Mouse (Mus musculus) left cerebral cortex, adult 2 months (tissue): ENCODE measurements around the gene Ccn1. TPM values are rescaled to one million over a fixed set of nuclear protein-coding genes. Genes with fewer than 3 reads are reported as not detected.
A peak's percentile ranks its signal among the peaks of the same experiment; 100 is the strongest.

Experiments used
- DNase-seq, 2 experiments: peaks; one replicate each; pipeline ENCODE4 v3.0.0; 2021 to 2022; ENCODE audit warnings: low spot score in 2 of 2, mixed read lengths in 1 of 2; ENCODE audit errors: extremely low spot score in 1 of 2
- H3K27ac ChIP-seq: fragments of 200-600 bp; 2 replicates; pipeline ENCODE4 v1.8.1; 2022
- H3K4me3 ChIP-seq: fragments of 200-600 bp; 2 replicates; pipeline ENCODE4 v1.8.1; 2022
- CTCF ChIP-seq: fragments of 200-600 bp; IDR thresholded peaks from 2 replicates; pipeline ENCODE4 v1.8.1; 2022; ENCODE audit warnings: antibody characterized with exemption, mild to moderate bottlenecking, moderate library complexity
- intact Hi-C: fragments of 180-260 bp; cut with DNase I; formaldehyde crosslinking; loops from one replicate; pipeline ENCODE4 v1.15.1; 2025
- total RNA-seq, 2 experiments: library from RNA; stranded (reverse); gene quantifications; 2 replicates each; pipeline ENCODE4 v1.2.3; 2021

The Ccn1 gene
- total RNA-seq, 2 experiments from 2014 or later = 7.8 to 12.6 TPM

DNA sequence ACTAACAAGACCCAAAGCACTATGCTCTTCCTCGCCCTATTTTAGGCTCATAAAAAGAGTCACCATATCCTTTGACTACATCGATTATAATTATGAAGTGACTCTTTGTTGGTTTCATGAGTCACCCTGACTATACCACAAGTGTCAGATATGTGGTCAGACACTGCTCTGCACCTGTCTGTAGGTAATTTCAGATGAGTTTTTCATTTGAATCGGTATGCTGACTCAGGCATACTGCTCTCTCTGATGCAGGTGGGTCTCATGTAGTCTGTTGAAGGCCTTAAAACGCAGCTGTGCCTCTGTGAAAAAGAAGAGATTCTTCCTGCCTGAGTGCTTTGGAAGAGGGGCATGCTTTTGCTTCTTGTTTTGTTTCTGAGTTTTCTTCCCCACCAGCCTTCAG lies 16.6 kb upstream of the Ccn1 start:
- no peak for TF ChIP-seq CTCF
- no peak overlapping the region for H3K27ac ChIP-seq
- H3K4me3 ChIP-seq = no peak overlapping the region
- intact Hi-C loops = no loop called here
- DNase-seq = no peak

DNA sequence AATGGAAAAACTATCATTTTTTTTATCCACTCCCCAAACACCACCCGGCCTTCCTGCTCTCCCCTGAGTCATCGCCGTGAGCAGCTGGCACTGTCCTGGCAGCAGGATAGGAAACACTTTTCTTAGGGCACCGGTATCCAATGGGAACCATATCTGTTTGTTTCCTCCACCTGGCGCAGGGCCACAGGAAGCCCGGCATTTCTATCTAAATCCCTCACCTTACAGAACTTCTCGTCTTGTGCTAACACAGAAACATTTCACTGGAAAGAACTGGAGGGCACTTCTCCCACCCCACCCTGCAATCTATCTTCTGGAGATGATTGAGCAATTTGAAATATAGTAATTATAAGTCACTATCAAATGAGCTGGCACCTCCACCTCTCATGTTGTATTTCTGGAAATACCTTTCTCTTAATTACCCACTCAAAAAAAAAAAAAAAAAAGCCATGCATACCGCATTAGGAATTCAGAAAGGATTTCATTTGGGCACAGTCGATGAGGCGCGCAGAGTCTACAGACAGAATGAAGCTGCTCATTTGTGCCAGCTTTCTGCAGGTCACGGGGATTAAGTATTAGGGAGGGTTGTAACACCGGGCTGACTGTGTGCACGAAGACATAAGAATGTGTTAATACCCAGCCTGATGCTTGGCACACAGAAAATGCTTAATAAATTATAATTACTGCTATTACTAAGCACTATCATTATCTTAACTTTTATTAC lies 7.4 kb upstream of the Ccn1 start:
- DNase-seq = no peak
- no peak for TF ChIP-seq CTCF
- intact Hi-C loops = no loop called here

DNA sequence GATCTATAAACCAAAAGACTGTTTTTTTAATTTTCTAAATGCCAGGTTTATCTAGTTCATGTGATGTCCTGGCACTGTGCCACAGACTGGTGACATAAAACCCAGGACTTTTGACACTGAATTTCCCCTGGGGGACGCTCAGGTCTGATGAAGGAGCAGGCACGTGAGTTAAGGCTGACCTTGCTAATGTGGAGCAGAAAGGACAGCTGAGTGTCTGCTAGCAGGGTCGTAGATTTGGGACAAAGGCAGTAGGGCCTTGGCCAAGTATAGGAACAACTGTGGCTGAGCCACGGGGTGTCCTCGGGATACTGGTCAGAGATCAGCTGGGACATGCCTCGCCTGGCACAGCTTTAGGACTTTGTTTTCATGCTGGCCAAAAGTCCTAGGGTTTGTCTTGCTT lies 5.2 kb upstream of the Ccn1 start:
- intact Hi-C loops = loop anchor here (5.0 kb wide), 1 partner anchor 177 kb away; no protein-coding TSS in a partner anchor
- no peak for TF ChIP-seq CTCF
- Histone ChIP-seq H3K4me3 (no peak overlapping the region), H3K27ac (no peak overlapping the region)
- DNase-seq = no peak

More for the DNA sequence above, 7.4 kb upstream of the Ccn1 start:
- Histone ChIP-seq H3K27ac (no peak overlapping the region), H3K4me3 (no peak overlapping the region)

DNA sequence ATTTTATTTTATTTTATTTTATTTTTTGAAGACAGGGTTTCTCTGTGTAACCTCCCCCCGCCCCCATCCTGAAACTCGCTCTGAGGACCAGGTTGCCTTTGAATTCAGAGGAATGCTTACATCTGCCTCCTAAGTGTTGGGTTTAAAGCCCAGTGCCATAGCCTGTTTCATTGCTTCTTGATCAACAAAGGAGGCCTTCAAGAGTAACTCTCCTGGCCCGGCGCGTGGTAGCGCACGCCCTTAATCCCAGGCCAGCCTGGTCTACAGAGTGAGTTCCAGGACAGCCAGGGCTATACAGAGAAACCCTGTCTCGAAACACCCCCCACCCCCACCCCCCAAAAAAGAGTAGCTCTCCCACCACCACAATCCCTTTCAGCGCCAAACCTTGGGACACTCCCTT lies 4.2 kb upstream of the Ccn1 start:
- no peak for DNase-seq
- TF ChIP-seq CTCF = no peak
- no peak overlapping the region for H3K4me3 ChIP-seq
- no peak overlapping the region for H3K27ac ChIP-seq
- intact Hi-C loops = loop anchor here (5.0 kb wide), 1 partner anchor 178 kb away; no protein-coding TSS in a partner anchor

DNA sequence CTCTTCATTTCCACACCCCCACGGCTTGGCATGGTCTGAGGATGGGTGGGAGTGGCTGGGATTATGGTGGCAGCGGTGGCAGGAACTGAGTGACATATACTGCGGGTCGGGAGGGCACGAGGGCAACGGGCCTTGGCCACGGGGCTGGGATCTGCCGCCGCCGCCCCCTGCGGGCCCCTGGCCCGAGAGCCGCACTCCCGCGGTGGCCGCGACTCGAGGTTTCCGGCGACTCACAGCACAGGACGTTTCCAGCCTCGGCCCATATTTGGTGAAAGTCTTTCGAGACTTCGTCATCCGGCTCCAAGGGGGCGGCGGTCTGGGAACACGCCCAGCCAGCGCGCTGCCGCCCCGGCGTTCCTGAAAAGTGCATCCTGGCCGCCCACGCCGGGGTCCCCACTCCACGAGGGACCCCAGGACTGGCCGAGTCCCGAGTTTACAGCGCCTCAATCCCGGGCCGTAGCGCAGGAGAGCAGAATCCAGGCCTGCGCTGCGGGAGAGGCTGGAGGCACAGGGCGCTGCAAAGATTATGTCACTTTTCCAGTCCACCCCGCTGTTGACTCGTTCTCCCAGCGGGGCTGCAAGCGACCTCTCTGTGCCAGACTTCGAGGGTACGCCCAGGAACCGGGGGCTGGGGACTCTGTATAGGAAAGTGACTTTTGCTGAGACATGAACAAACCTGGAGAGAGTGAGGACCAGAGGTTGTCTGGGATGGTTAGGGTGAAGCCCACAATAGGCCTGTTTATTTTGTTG lies 3.6 kb upstream of the Ccn1 start:
- peak overlapping the region; percentile 53 for H3K4me3 ChIP-seq
- intact Hi-C loops = loop anchor here (2.0 to 5.0 kb wide), 2 partner anchors 105 to 179 kb away; partner anchors contain the start of gene Ddah1
- DNase-seq = peak; percentile 55 to 61
- H3K27ac ChIP-seq = peak overlapping the region; percentile 33
- TF ChIP-seq CTCF = no peak; the same call in 1 of the 2 replicates

DNA sequence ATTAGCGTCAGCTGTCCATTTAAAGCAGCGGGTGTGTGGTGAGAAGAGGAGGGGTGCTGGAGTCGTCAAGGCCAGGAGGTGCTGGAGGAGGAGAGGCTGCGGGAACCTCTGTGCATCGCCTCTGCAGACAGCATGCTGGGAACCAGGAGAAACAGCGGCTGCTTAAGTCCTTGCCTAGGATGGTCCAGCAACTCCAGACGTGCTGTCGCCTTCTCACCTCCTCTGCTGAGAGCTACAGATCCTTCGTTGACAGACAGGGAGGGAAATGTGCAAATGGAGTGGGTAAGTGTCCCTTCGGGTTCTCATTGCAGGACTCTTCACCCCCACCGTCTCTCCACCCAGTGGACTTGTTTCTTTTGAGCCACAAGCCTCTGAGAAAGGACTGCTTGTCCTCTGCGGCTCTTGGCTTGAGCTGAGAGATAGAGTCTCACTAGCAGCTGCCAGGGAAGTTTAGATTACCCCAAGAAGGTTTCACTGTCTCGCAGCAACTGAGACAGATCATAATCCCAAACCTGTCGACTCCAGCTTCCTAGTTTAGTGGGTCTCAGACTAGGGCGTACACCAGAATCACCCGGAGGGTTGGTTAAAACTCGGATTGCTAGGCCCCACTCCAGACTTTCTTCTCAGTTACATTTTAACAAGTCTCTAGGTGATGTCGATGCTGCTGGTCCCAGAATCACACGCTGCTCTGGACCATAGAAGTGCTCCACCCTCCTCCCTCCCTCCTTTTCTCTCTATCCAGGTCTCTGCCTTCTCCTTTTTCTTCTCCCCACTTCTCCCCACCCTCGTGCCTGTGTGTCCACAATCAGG lies 2.7 kb upstream of the Ccn1 start:
- peak in 1 of 2 experiments; percentile 17 for DNase-seq
- intact Hi-C loops = loop anchor here (2.0 to 5.0 kb wide), 2 partner anchors 106 to 180 kb away; partner anchors contain the start of gene Ddah1
- TF ChIP-seq CTCF = no peak
- Histone ChIP-seq H3K27ac (peak overlapping the region; percentile 69), H3K4me3 (peak overlapping the region; percentile 53)

DNA sequence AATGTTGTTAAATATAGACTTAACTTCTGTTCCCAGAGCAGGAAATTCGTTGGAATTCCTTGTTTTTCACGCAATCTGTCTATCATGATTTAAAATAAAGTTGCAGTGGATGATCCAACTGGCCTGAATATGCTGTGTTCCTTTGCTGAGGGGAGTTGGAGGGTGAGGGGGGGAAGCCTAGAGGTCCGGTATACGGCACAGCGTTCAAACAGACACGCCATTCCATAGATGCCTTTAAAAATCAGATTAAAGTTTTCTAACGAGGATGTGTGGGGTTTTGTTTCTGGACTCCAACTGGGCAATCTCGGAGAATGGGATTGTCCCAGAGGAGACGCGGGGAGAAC lies 2.2 kb upstream of the Ccn1 start:
- no peak for TF ChIP-seq CTCF
- intact Hi-C loops = loop anchor here (2.0 to 5.0 kb wide), 2 partner anchors 107 to 180 kb away; partner anchors contain the start of gene Ddah1
- Histone ChIP-seq H3K27ac (peak overlapping the region; percentile 69), H3K4me3 (no peak overlapping the region; the same call in 1 of the 2 replicates)
- no peak for DNase-seq

DNA sequence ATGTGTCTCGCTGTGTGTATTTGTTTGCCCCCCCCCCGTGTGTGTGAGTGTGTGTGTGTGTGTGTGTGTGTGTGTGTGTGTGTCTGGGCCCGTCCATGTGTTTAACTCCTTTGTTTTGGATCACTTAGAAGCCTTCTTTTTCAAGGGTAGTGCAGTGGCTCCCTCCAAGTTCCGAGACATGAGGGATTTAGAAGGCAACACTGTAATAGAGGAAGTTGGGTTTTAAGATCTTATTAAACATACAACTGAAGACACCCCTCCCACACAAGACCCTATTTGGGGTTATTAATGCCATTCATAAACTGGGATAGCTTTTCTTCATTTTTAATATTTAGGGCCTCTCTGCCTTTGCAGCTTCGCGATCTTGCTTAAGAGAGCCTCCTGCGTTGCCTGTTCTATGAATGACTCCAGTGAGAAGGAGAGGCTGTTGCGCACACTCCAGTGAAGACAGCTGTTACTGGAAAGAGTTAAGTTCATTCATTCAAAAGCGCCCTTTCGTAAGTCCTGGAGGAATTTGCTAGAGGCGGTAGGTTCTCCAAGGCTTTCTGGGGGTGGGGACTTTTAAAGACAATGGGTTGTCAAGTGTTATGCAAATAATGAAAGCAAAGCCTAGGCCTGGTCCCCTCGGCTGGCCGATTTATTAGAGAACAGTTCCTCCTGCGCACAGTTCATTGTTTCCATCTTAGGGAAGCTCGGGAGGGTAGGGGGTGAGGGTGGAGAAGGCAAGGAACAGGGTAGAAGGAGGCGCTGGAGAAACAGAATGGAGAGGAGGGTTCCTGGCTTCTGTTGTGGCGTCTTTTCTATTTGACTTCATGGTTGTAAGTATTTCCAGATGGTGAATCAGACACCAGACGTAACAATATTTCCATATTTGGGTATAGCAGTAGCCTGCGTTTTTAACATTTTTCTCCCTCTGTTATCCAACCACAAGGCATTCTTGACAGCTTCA lies 1.5 kb upstream of the Ccn1 start:
- TF ChIP-seq CTCF = no peak
- H3K4me3 ChIP-seq = peak overlapping the region; percentile 1; the same call in 1 of the 2 replicates
- DNase-seq = no peak
- peak overlapping the region; percentile 47 for H3K27ac ChIP-seq
- intact Hi-C loops = loop anchor here (5.0 kb wide), 1 partner anchor 181 kb away; no protein-coding TSS in a partner anchor

DNA sequence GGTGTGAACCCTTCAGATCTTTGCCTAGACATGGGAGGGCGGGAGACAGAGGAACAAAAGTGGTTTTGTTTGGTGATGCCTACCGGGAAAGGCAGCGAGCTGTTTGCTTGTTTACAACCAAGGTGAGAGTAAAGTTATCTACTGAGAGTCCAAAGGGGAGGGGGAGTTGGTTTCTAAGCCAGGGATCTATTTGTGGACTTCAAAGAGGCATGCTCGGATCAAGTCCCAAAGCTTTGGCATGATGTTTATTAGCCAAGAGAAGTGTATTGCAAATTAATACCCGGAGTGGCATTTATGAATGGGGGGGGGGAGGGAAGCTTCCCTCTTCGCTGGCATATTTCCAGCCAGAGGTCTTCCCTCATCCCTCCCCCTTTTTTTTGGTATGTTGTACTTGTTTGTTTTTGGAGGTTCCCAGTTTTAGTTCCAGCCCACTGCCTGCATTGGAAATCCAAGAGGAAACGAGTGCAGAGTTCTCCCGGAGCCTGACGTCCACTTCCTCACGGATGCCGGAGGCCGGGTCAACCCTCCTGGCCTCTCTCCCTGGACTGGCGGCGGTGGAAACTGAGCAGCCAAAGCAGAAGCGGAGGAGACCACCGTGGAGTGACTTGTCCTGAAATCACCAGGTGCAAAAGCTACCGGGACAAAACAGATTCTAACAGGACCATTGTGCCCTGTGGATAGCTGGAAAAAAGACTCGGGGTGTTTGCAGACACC lies 674 bp upstream of the Ccn1 start:
- peak overlapping the region; percentile 28; the same call in 1 of the 2 replicates for H3K27ac ChIP-seq
- peak overlapping the region; percentile 62 for H3K4me3 ChIP-seq
- DNase-seq = no peak
- no peak for TF ChIP-seq CTCF
- intact Hi-C loops = loop anchor here (5.0 kb wide), 1 partner anchor 182 kb away; no protein-coding TSS in a partner anchor
